Mouse (Mus musculus): ENCODE measurements around the gene Ggact. TPM values are rescaled to one million over a fixed set of nuclear protein-coding genes. Genes with fewer than 3 reads are reported as not detected.

Ggact gene
- polyA plus RNA-seq, 1 experiment: 49.1 TPM

GRCm38 (mm10) chr14:122837018-122837417 lies 76.5 kb downstream of the Ggact start:
- Histone ChIP-seq H3K4me3 (replicated peaks; ENCODE audit: extremely low read depth, low read depth, low read length) (no peak overlapping the region), H3K4me1 (ENCODE audit: control insufficient read depth, insufficient read depth, low read length) (no peaks in the 10 kb centered on the region)
- TF ChIP-seq CTCF (IDR thresholded peaks at IDR 0.05; ENCODE audit: insufficient read depth, low read length) (no peak), POLR2A (IDR thresholded peaks at IDR 0.05; ENCODE audit: borderline replicate concordance, extremely low read depth, low read depth, low read length) (no peak)
- no peak for DNase-seq
- 70% methylated on average over 2 of the region's 2 CpGs for WGBS

GRCm38 (mm10) chr14:122836221-122836620 lies 77.3 kb downstream of the Ggact start:
- TF ChIP-seq POLR2A (IDR thresholded peaks at IDR 0.05; ENCODE audit: borderline replicate concordance, extremely low read depth, low read depth, low read length) (no peak), CTCF (IDR thresholded peaks at IDR 0.05; ENCODE audit: insufficient read depth, low read length) (no peak)
- 58% methylated on average over 4 of the region's 4 CpGs for WGBS
- DNase-seq: no peak
- Histone ChIP-seq H3K4me1 (ENCODE audit: control insufficient read depth, insufficient read depth, low read length) (no peaks in the 10 kb centered on the region), H3K4me3 (replicated peaks; ENCODE audit: extremely low read depth, low read depth, low read length) (no peak overlapping the region)

- Histone ChIP-seq H3K4me3 (replicated peaks; ENCODE audit: extremely low read depth, low read depth, low read length) (no peak overlapping the region), H3K4me1 (ENCODE audit: control insufficient read depth, insufficient read depth, low read length) (no peaks in the 10 kb centered on the region)
- TF ChIP-seq POLR2A (IDR thresholded peaks at IDR 0.05; ENCODE audit: borderline replicate concordance, extremely low read depth, low read depth, low read length): no peak
- no peak for TF ChIP-seq CTCF (IDR thresholded peaks at IDR 0.05; ENCODE audit: insufficient read depth, low read length)
- WGBS: 74% methylated on average over 7 of the region's 7 CpGs
- no peak for DNase-seq
These were observed 77.9 kb downstream of the Ggact start for GRCm38 (mm10) chr14:122835487-122836190.

- 94% methylated on average over 1 of the region's 1 CpGs for WGBS
- Histone ChIP-seq H3K4me3 (replicated peaks; ENCODE audit: extremely low read depth, low read depth, low read length) (no peak overlapping the region), H3K4me1 (ENCODE audit: control insufficient read depth, insufficient read depth, low read length) (no peaks in the 10 kb centered on the region)
- TF ChIP-seq POLR2A (IDR thresholded peaks at IDR 0.05; ENCODE audit: borderline replicate concordance, extremely low read depth, low read depth, low read length): no peak
- no peak for TF ChIP-seq CTCF (IDR thresholded peaks at IDR 0.05; ENCODE audit: insufficient read depth, low read length)
- no peak for DNase-seq
These were observed 78.8 kb downstream of the Ggact start for GRCm38 (mm10) chr14:122834753-122835152.

DNA sequence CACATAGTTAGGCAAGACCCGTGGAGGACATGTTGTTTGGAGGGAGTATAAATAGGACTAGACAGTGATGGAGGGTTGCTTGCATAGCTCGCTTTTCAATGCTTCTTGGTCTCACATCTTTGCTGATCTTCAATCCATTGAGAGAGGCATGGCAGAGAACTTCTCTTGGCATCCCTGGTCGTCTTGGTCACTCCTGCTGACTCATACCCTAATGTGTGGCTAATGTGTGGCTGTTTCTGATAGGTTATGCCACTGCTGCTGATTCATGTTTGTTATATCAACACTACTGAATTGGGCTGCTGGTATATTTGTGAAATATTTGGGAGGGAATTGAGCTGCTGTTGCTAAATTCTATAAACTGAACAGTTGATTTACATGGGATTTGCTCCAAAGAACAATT lies 79.9 kb downstream of the Ggact start:
- H3K4me1 ChIP-seq (ENCODE audit: control insufficient read depth, insufficient read depth, low read length): no peaks in the 10 kb centered on the region
- no peak for DNase-seq
- H3K4me3 ChIP-seq (replicated peaks; ENCODE audit: extremely low read depth, low read depth, low read length): no peak overlapping the region
- TF ChIP-seq CTCF (IDR thresholded peaks at IDR 0.05; ENCODE audit: insufficient read depth, low read length) (no peak), POLR2A (IDR thresholded peaks at IDR 0.05; ENCODE audit: borderline replicate concordance, extremely low read depth, low read depth, low read length) (no peak)
- 84% methylated on average over 3 of the region's 3 CpGs for WGBS

DNA sequence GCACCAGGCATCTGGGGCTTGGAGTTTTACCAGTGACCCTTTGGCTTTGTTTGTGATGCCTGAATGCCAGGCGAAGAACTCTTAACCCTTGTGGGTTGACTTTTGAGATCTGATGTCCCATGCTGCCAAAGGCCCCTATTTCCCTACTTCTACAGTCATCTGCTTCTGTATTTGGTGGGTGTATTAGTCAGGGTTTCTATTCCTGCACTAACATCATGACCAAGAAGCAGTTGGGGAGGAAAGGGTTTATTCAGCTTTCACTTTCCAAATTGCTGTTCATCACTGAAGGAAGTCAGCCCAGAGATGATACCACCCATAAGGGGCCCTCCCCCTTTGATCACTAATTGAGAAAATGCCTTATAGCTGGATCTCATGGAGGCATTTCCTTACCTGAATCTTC lies 83.1 kb downstream of the Ggact start:
- 88% methylated on average over 1 of the region's 1 CpGs for WGBS
- TF ChIP-seq POLR2A (IDR thresholded peaks at IDR 0.05; ENCODE audit: borderline replicate concordance, extremely low read depth, low read depth, low read length) (no peak), CTCF (IDR thresholded peaks at IDR 0.05; ENCODE audit: insufficient read depth, low read length) (no peak)
- DNase-seq: no peak
- H3K4me3 ChIP-seq (replicated peaks; ENCODE audit: extremely low read depth, low read depth, low read length): no peak overlapping the region
- no peaks in the 10 kb centered on the region for H3K4me1 ChIP-seq (ENCODE audit: control insufficient read depth, insufficient read depth, low read length)

DNA sequence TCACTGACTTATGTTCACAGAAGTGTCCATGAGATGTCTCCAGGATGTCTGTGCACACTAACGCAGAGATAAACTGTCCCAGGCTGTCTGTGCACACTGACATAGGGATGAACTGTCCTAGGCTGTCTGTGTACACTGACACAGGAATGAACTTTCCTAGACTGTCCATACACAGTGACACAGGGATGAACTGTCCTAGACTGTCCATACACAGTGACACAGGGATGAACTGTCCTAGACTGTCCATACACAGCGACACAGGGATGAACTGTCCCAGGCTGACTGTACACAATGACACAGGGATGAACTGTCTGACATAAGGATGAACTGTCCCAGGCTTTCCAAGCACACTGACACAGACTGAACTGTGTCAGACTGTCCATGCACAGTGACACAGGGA lies 88.1 kb downstream of the Ggact start:
- 79% methylated on average over 2 of the region's 2 CpGs for WGBS
- DNase-seq: no peak
- TF ChIP-seq CTCF (IDR thresholded peaks at IDR 0.05; ENCODE audit: insufficient read depth, low read length) (no peak), POLR2A (IDR thresholded peaks at IDR 0.05; ENCODE audit: borderline replicate concordance, extremely low read depth, low read depth, low read length) (no peak)
- no peaks in the 10 kb centered on the region for H3K4me1 ChIP-seq (ENCODE audit: control insufficient read depth, insufficient read depth, low read length)
- H3K4me3 ChIP-seq (replicated peaks; ENCODE audit: extremely low read depth, low read depth, low read length): no peak overlapping the region

- Histone ChIP-seq H3K4me3 (replicated peaks; ENCODE audit: extremely low read depth, low read depth, low read length) (no peak overlapping the region), H3K4me1 (ENCODE audit: control insufficient read depth, insufficient read depth, low read length) (no peaks in the 10 kb centered on the region)
- TF ChIP-seq CTCF (IDR thresholded peaks at IDR 0.05; ENCODE audit: insufficient read depth, low read length) (no peak), POLR2A (IDR thresholded peaks at IDR 0.05; ENCODE audit: borderline replicate concordance, extremely low read depth, low read depth, low read length) (no peak)
- DNase-seq: no peak
- 37% methylated on average over 2 of the region's 2 CpGs for WGBS
These were observed 89.8 kb downstream of the Ggact start for GRCm38 (mm10) chr14:122823791-122824190.

DNA sequence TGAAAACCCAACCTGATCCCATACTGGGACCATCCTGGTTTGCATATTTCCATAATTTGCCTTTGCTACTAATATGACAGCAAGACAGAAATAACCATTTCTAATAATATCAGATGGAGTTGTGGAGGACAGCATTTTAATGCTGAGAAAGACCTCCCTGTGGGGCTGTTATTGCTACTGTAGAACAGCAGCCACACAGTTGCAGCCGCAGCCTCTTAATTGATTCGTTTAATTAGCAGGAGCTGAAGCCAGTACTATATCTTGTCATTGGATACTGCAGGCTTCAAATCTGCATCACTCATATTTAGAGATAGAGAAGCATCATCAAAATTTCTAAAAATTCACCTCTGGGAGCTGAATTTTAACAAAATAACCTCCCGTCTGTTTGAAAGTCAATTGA lies 92.6 kb downstream of the Ggact start:
- no peak for TF ChIP-seq CTCF (IDR thresholded peaks at IDR 0.05; ENCODE audit: insufficient read depth, low read length)
- no peak for TF ChIP-seq POLR2A (IDR thresholded peaks at IDR 0.05; ENCODE audit: borderline replicate concordance, extremely low read depth, low read depth, low read length)
- 94% methylated on average over 3 of the region's 3 CpGs for WGBS
- Histone ChIP-seq H3K4me1 (ENCODE audit: control insufficient read depth, insufficient read depth, low read length) (no peaks in the 10 kb centered on the region), H3K4me3 (replicated peaks; ENCODE audit: extremely low read depth, low read depth, low read length) (no peak overlapping the region)
- no peak for DNase-seq

- Histone ChIP-seq H3K4me3 (replicated peaks; ENCODE audit: extremely low read depth, low read depth, low read length) (no peak overlapping the region), H3K4me1 (ENCODE audit: control insufficient read depth, insufficient read depth, low read length) (no peaks in the 10 kb centered on the region)
- TF ChIP-seq CTCF (IDR thresholded peaks at IDR 0.05; ENCODE audit: insufficient read depth, low read length) (no peak), POLR2A (IDR thresholded peaks at IDR 0.05; ENCODE audit: borderline replicate concordance, extremely low read depth, low read depth, low read length) (no peak)
- DNase-seq: no peak
- 78% methylated on average over 4 of the region's 4 CpGs for WGBS
These were observed 113.3 kb downstream of the Ggact start for GRCm38 (mm10) chr14:122800296-122800695.

Measured in lung, adult 2 months (tissue).